Mouse (Mus musculus): Measurements from ENCODE around the gene Krt19. TPM values are rescaled to one million over a fixed set of nuclear protein-coding genes. Genes with fewer than 3 reads are reported as not detected.
A peak's percentile ranks its signal among the peaks of the same experiment; 100 is the strongest.

The Krt19 gene
- total and polyA plus RNA-seq, 2 experiments from 2014 or later = 6.5 to 7.0 TPM

GRCm38 (mm10) chr11:100155497-100156255 is 7.2 kb upstream of the Krt19 start:
- Histone ChIP-seq H3K4me1 (ENCODE audit: insufficient read depth) (no peaks in the 10 kb centered on the region), H3K4me3 (ENCODE audit: low read depth, low read length) (no peak overlapping the region), H3K27me3 (ENCODE audit: insufficient read depth, low read length) (no peaks in the 10 kb centered on the region), H3K9ac (no peak overlapping the region), H3K27ac (ENCODE audit: low read depth, low read length) (no peak overlapping the region), H3K4me2 (ENCODE audit: low read depth) (no peak overlapping the region), H3K36me3 (ENCODE audit: insufficient read depth) (no peaks in the 10 kb centered on the region), H3K9me3 (ENCODE audit: low read length) (no peaks in the 10 kb centered on the region)
- WGBS = 60% methylated on average over 8 of the region's 8 CpGs
- ATAC-seq (no peak), DNase-seq (no peak)
- no peak for TF ChIP-seq CTCF (IDR thresholded peaks at IDR 0.05; ENCODE audit: low read depth)

GRCm38 (mm10) chr11:100147566-100148353 is 705 bp downstream of the Krt19 start:
- ATAC-seq (no peak), DNase-seq (no peak)
- no peaks in the 10 kb centered on the region for H3K36me3 ChIP-seq (ENCODE audit: insufficient read depth)
- H3K4me1 ChIP-seq (ENCODE audit: insufficient read depth) = no peaks in the 10 kb centered on the region
- H3K27me3 ChIP-seq (ENCODE audit: insufficient read depth, low read length) = peaks cover 14% of the 10 kb centered on the region
- H3K9ac ChIP-seq = no peak overlapping the region
- no peak overlapping the region for H3K4me3 ChIP-seq (ENCODE audit: low read depth, low read length)
- no peak overlapping the region for H3K4me2 ChIP-seq (ENCODE audit: low read depth)
- 72% methylated on average over 5 of the region's 5 CpGs for WGBS
- H3K27ac ChIP-seq (ENCODE audit: low read depth, low read length) = no peak overlapping the region
- no peak for TF ChIP-seq CTCF (IDR thresholded peaks at IDR 0.05; ENCODE audit: low read depth)
- no peaks in the 10 kb centered on the region for H3K9me3 ChIP-seq (ENCODE audit: low read length)

- H3K36me3 ChIP-seq (ENCODE audit: insufficient read depth) = no peaks in the 10 kb centered on the region
- H3K4me1 ChIP-seq (ENCODE audit: insufficient read depth) = no peaks in the 10 kb centered on the region
- no peak overlapping the region for H3K27ac ChIP-seq (ENCODE audit: low read depth, low read length)
- no peak overlapping the region for H3K9ac ChIP-seq
- DNase-seq = no peak
- ATAC-seq = no peak
- TF ChIP-seq CTCF (IDR thresholded peaks at IDR 0.05; ENCODE audit: low read depth) = no peak
- H3K4me2 ChIP-seq (ENCODE audit: low read depth) = peak overlapping the region; percentile 38
- 3% methylated on average over 13 of the region's 13 CpGs for WGBS
- H3K27me3 ChIP-seq (ENCODE audit: insufficient read depth, low read length) = peaks cover 14% of the 10 kb centered on the region
- no peaks in the 10 kb centered on the region for H3K9me3 ChIP-seq (ENCODE audit: low read length)
- H3K4me3 ChIP-seq (ENCODE audit: low read depth, low read length) = peak overlapping the region; percentile 14; the same call in 1 of the 2 replicates
These were observed 2.5 kb downstream of the Krt19 start for GRCm38 (mm10) chr11:100145858-100146560.

GRCm38 (mm10) chr11:100145104-100145503 is 3.4 kb downstream of the Krt19 start:
- no peaks in the 10 kb centered on the region for H3K36me3 ChIP-seq (ENCODE audit: insufficient read depth)
- H3K9ac ChIP-seq = no peak overlapping the region; the same call in 1 of the 2 replicates
- ATAC-seq = no peak
- no peak for TF ChIP-seq CTCF (IDR thresholded peaks at IDR 0.05; ENCODE audit: low read depth)
- H3K4me1 ChIP-seq (ENCODE audit: insufficient read depth) = no peaks in the 10 kb centered on the region
- H3K9me3 ChIP-seq (ENCODE audit: low read length) = no peaks in the 10 kb centered on the region
- no peak overlapping the region for H3K27ac ChIP-seq (ENCODE audit: low read depth, low read length)
- H3K4me2 ChIP-seq (ENCODE audit: low read depth) = peak overlapping the region; percentile 38
- WGBS = 2% methylated on average over 20 of the region's 20 CpGs
- H3K27me3 ChIP-seq (ENCODE audit: insufficient read depth, low read length) = peaks cover 14% of the 10 kb centered on the region
- H3K4me3 ChIP-seq (ENCODE audit: low read depth, low read length) = peak overlapping the region; percentile 14; the same call in 1 of the 2 replicates
- DNase-seq = no peak

- no peaks in the 10 kb centered on the region for H3K36me3 ChIP-seq (ENCODE audit: insufficient read depth)
- no peak overlapping the region for H3K4me2 ChIP-seq (ENCODE audit: low read depth)
- no peak overlapping the region for H3K4me3 ChIP-seq (ENCODE audit: low read depth, low read length)
- 81% methylated on average over 21 of the region's 21 CpGs for WGBS
- no peak overlapping the region for H3K27ac ChIP-seq (ENCODE audit: low read depth, low read length)
- no peak for TF ChIP-seq CTCF (IDR thresholded peaks at IDR 0.05; ENCODE audit: low read depth)
- H3K4me1 ChIP-seq (ENCODE audit: insufficient read depth) = no peaks in the 10 kb centered on the region
- no peak overlapping the region for H3K9ac ChIP-seq
- ATAC-seq (no peak), DNase-seq (no peak)
- H3K9me3 ChIP-seq (ENCODE audit: low read length) = no peaks in the 10 kb centered on the region
- H3K27me3 ChIP-seq (ENCODE audit: insufficient read depth, low read length) = peaks cover 14% of the 10 kb centered on the region
These were observed 7.5 kb downstream of the Krt19 start for GRCm38 (mm10) chr11:100140966-100141365.

GRCm38 (mm10) chr11:100139391-100139790 is 9.1 kb downstream of the Krt19 start:
- H3K9ac ChIP-seq = no peak overlapping the region
- H3K36me3 ChIP-seq (ENCODE audit: insufficient read depth) = no peaks in the 10 kb centered on the region
- WGBS = 87% methylated on average over 2 of the region's 2 CpGs
- no peak for TF ChIP-seq CTCF (IDR thresholded peaks at IDR 0.05; ENCODE audit: low read depth)
- no peak overlapping the region for H3K4me3 ChIP-seq (ENCODE audit: low read depth, low read length)
- H3K9me3 ChIP-seq (ENCODE audit: low read length) = no peaks in the 10 kb centered on the region
- DNase-seq (no peak), ATAC-seq (no peak)
- no peak overlapping the region for H3K4me2 ChIP-seq (ENCODE audit: low read depth)
- no peak overlapping the region for H3K27ac ChIP-seq (ENCODE audit: low read depth, low read length)
- H3K27me3 ChIP-seq (ENCODE audit: insufficient read depth, low read length) = peaks cover 3% of the 10 kb centered on the region
- H3K4me1 ChIP-seq (ENCODE audit: insufficient read depth) = no peaks in the 10 kb centered on the region

Data from forebrain, postnatal 0 days (tissue).